Mouse (Mus musculus) B cell, adult (primary cell): ENCODE results near the gene Nrap. TPM values are rescaled to one million over a fixed set of nuclear protein-coding genes. Genes with fewer than 3 reads are reported as not detected.

ENCODE experiments used
- total RNA-seq: library from RNA; stranded (reverse); gene quantifications from 4 replicates; pipeline ENCODE4 v1.2.4, GENCODE M21; 2023; ENCODE audit not compliant: inconsistent age

Gene Nrap
- total RNA-seq, result 0.12 to 0.32 TPM (median 0.20 TPM) in 4 replicates

DNA sequence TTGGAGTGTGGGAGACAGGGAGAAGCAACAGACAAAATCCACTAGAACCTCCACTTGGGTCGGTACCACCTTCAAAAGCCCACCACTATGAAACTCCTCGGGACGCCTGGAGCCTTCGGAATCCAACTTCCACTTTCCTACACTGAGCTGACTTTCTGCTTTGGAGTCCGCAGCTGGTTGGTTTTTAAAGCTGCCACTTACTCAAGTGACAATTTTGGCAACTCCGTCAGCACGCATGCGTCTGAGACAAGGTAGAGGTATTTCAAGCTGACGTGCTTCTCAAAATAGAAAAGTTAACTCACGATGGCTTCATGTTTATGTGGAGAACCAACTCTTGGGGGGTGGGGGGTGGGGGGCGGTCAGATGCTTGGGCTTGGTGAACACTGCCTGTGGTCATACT, at the start of gene Nrap:
TSS of gene Nrap (minus strand) at position 159 of the 400 bp plus-strand sequence.

DNA sequence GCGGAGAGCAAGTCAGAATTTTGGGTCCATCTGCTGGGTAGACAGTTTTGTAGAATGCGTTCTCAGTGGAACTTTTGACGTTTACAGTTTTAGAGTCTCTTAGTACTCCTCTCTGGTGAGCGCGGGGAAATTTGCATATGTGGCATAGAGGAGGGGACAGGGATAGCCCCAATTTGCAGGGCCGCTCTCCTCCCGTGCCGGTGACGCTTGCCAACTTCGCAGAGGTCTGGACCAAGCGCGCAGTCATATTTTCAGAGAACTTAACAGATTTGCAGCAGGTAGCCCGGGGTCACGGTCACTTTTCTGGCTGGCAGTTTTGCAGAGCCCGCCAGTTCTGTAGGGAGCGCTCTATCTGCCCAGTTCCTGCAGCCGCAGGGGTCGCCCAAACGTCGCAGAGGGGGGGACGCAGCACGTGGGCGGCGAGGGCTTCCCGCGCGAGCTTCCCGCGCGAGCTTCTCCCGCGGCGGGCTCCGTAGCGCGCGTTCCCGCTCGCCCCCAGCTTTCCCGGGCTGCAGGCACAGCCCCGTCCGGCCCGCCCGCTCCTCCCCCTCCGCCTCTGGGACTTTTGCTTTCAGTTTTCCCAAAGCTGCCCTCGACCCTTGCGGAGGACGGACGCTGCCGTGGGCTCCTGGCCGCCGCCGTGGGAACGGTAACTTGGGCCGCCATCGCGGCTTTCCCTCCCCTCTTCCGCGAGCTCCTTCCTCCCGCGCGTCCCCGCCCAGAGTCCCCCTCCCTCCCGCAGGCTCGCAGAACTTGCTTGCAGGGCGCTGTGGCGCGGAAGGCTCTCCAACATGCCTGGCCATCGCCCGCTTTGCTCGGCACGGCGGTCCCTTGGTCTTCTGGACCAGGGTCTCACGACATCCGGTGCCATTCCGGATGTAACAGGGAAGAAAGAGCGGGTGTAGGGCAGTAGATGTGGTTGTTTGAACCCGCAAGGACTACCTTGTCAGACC, 7.1 kb upstream of the Nrap start, which contains the start of gene Casp7:
TSS of gene Casp7 (plus strand) at position 461 of the 953 bp plus-strand sequence.

DNA sequence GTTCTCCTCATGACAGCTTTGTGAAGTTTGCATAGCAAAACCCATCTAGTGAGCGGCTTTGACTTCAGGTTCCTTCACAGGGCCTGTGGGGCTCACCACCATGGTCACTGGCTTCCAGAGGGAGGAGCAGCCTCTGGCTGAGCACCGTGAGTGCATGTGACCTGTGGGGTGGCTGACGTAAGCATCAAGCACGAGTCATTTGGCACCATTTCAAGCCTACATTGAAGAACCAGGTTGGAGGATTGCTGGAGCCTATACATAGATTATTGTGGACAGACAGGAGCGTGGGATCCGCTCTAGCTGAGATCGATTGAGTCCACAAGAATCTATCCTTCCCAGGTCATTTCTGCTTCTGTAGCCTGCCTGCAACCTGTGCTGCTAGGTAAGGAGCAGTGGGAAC, 103.0 kb downstream of the Nrap start, which contains the start of gene Habp2:
TSS of gene Habp2 (plus strand) at position 272 of the 400 bp plus-strand sequence.

Other genes starting within 250 kb of the Nrap start
- gene Habp2, start 102.9 kb downstream of the Nrap start, total RNA-seq, result not detected in 4 replicates
- 25.0 to 31.5 TPM (median 27.2 TPM) in 4 replicates for gene Casp7, start 7.1 kb upstream of the Nrap start, total RNA-seq
- gene Plekhs1, start 71.6 kb upstream of the Nrap start, total RNA-seq, result 0.96 to 1.3 TPM (median 1.1 TPM) in 4 replicates
- gene Dclre1a, start 158.2 kb upstream of the Nrap start, total RNA-seq, result 3.7 to 6.6 TPM (median 4.9 TPM) in 4 replicates
- gene Nhlrc2, start 158.2 kb upstream of the Nrap start, total RNA-seq, result 17.8 to 23.4 TPM (median 22.5 TPM) in 4 replicates